Mouse (Mus musculus): ENCODE results near the gene Mettl23.

Mettl23 gene

DNA sequence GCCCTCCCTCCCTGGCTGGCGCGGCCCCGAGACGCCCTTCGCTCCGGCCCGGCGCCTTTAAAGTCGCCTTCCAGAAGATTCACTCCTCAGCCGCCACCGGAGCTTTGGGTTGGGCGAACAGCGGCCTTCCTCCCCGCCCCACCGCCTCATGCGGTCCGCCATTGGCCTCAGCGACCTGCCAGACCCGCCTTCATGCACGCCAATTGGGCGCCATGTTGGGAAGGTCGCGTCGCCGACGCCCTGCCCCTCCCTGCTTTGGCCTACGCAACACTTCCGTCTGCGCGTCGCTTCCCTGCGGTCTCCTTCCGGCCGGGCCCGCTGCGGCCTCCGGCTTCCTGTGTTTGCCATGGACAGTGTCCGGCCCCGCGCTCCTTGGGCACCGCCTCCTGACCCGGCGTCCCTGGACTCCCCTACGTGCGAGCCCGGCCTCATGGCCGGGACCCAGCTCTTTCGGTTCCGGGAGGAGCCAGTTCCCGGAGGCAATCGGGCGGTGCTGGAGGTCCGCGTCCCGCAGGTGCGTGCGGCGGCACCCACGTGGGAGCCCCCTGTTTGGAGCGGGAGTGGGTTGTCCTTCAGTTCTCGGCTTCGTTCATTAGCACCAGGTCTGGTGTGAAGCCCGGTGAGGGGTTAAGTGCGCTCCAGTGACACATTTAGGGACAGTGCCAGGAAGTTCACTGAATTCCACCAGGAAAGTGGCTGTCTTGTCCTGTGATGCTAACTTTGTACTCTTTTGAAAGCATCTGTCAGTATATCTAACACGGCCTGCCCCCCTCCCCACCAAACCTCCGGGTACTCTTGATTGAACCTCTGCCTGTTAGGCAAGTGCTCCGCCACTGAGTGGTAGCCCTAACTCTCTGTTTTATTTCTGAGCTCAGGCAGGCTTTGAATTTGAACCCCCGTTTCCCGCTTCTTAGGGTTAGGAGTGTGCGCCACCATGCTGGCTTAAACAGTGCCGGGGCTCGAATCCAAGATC is at the start of gene Mettl23, which contains the start of gene Jmjd6:
Mettl23 (plus strand) TSS at position 18 of the 973 bp plus-strand sequence.
Jmjd6 (minus strand) TSS at position 189 of the 973 bp plus-strand sequence.
- DNase-seq, result peak; percentile 95

DNA sequence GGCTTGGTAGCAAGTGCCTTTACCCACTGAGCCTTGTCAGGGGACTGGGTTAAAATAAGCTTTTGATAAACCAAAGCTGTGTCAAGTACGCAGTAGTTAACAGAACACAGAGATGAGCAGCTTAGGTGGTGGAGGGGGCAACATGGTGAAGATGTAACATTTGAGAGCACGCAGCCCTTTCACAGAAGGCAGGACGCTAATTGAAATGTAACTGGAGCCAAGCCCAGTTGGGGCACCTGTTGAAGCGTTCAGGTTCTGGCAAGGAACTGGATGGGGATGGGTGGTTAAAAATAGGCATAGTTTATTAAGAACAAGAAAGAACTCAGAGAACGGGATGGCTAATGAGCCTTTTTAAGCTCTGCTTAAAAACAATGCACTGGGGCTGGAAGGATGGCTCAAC is 43.7 kb upstream of the Mettl23 start:
- DNase-seq, result no peak

DNA sequence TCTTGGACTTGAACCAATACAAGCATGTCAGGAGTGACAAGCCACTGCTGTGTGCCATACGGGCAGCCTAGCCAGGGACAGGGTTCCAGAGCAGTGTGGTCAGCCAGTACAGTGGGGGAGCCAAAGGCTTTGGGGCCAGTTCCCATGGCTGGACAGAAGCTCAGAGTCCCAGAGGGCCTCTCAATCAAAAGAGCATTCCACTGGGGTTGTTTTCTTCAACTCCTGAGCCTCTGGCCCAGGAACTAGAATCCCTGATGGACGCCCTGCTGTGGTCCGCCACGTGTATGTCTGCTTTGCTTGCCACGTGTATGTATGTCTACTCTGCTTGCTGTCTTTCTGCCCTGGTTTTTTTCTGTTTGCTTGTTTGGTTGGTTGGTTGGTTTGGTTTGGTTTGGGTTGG is 42.0 kb upstream of the Mettl23 start:
- DNase-seq, result no peak

DNA sequence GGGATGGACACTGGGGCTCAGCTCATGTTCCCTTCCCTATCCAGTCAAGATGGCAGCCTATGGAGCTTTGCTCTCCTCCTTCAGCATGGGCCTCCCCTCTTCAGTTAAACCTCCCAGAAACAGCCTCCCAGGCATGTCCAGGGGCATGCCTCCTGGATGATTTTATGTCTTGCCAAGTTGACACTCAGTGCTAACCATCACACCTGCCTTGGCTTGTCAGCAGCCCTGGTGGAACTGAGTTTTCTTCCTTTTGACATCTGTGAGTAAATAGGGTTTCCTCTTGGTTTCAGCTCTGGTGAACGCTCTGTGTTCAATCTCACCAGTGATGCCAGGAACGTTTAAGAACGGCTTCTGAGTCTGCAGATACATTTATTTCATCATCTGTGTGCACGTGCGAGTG is 40.4 kb upstream of the Mettl23 start:
- no peak for DNase-seq

DNA sequence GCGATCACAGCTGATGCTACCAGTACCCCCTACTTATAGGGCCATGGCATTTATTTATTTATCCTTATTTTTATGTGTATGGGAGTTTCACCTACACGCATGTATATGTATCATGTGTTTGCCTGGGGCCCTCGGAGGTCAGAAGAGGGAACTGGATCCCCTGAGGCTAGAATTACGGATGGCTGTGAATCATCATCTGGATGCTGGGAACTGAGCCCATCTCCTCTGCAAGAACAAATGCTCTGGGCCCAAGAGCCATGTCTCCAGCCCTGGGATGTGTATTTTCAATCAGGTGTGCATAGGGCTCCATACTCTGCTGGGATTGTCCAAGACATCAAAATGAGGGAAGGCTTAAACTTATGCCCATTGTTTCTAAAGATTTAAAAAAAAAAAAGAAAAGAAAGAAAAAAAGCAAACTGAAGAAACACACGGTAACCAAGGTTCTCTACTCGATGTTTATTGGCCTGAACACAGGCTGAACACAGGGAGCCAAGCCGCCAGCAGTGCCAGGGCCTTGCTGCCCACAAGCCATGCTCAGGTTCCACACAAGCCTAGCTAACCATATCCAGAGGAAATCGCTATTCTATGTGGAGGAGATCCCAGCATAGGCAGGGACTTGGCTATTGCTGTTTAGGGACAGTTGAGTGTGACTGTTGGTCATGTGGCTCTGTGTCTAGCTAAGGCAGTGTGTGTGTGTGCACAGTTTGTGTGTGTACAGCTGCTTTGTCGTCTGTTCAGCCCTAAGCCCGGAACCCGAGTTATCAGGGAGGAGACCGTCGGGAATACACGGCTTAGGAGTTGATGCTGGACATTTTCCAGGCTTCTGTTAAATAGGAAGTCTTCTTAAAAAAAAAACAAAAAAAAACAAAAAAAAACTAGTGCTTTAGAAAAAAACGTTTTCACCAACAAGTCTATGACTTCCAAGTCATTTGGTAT is 36.7 kb upstream of the Mettl23 start:
- DNase-seq, result no peak

DNA sequence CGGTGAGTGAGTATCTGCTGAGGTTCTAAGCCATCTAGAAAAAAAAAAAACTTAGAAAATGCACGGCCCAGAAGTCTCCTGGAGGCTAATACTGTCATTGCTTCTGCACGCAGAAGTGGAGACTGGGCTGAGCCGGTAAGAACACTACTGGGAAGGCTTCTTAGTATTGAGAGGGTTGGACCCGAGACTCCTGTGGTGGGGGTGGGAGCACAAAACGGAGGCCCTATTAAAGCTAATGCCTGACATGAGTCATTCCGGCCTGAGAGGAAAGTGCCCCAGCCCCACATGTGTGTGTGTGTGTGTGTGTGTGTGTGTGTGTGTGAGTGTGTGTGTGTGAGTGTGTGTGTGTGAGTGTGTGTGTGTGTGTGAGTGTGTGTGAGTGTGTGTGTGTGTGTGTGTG is 36.0 kb upstream of the Mettl23 start:
- DNase-seq, result no peak

DNA sequence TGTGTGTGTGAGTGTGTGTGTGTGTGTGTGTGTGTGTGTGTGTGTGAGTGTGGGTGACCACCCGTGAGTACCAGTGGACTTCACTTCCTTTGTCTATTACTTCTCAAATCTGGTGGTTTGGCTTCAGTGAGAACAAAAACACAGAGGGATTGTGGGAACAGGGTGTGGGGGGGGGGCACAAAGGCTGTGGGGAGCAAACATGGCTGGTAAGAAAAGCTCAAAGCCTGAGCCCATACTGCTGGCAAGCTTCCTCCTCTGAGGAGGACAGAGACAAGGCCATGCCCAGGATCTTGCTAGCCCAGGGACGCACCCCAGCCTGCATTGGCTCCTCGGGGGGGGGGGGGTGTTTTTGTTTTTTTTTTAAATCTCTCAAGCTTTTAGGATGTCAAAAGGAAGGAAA is 35.6 kb upstream of the Mettl23 start:
- DNase-seq, result no peak

DNA sequence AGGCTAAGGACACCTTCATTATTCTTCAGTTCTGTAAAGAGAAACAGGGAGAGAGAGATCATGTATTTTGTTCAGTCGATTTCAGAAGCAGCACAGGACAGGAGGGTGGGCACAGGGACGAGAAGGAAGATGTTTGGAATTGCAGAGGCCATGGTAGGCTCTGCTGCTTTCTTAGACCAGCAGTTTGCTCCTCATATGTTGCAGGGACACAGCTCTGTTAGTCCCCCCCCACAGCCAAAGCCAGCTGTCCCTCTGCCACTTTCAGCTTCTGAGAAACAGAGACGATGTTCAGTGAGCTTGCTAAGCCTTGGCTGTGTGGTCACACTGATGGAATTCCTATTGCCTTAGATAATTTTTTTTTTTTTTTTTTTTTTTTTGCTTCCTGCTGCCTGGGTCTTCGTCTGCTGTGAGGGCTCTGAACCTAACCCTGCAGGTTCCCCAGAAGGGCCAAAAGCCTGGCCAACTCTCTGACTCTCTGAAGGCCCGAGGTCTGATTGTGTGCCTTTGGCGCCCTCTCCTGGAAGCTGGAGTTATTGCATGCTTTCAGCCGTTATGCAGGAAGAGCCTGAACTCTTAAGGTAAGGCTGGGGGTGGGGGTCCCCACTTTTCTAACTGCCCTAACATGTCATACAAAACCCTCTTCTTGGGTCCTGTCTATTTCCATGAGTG is 35.0 kb upstream of the Mettl23 start:
- DNase-seq, result peak; percentile 87

DNA sequence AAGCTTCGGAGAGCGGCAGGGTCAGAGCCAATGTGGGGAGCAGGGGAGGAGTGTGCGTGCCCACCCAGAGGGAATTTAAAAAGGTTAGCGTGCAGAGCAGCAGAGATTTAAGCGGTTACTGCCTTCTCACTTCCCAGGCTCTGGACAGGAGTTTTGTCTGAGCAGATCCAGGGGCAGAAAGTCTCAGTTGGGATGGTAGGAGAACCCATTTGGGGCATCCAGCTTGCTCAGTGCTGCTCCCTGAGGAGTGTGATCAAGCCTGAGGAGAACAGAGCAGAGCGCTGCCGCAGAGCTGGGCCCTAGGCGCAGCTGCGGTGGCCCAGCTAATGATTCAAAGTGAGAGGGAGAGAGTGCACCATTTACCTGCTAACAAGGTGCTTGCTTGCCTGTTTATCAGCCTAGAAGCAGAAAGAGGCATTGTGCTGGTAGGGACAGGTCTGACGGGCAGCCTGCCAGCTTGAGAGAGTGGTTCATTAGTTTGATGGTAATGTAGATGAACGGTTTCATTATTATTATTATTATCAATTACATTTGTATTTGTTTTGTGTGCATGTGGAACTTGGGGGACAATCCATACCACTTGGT is 34.2 kb upstream of the Mettl23 start:
- no peak for DNase-seq

DNA sequence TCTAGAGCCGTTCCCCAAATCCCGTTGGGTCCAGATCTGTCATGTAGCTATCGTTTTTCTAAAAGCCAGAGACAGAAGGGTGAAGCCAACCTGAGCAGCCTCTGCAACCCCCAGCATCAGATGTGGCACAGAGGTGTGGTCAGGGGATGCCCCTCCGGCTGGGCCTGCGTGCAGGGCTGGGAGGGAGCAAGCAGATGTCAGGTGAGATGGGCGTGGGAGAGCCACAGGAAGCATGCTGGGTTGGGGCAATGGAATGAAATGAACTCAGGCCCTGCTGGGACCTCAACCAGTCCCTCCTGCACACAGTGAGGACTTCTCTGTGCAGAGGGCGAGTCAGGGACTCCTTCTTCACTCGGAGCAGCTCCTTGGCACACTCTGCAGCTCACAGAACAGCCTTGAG is 33.6 kb upstream of the Mettl23 start:
- DNase-seq, result peak; percentile 13

DNA sequence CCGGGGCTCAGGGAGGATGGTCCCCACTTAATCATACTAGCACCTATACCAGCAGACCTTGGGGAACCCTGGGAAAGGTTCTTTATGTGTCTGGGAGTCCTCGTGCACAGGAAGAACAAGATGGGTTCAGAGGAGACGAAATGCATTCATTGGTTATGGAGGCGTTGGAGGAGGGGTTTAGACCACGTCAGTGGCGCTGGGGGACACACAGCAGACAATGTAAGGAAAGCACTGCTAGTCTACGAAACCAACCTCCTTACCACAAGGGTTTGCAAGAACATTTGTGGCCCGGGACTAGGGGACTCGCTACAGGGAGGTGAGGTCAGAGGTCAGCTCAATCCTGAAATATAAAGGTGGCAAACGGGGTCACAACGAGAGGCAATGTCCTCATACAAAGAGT is 32.5 kb upstream of the Mettl23 start:
- DNase-seq, result no peak

DNA sequence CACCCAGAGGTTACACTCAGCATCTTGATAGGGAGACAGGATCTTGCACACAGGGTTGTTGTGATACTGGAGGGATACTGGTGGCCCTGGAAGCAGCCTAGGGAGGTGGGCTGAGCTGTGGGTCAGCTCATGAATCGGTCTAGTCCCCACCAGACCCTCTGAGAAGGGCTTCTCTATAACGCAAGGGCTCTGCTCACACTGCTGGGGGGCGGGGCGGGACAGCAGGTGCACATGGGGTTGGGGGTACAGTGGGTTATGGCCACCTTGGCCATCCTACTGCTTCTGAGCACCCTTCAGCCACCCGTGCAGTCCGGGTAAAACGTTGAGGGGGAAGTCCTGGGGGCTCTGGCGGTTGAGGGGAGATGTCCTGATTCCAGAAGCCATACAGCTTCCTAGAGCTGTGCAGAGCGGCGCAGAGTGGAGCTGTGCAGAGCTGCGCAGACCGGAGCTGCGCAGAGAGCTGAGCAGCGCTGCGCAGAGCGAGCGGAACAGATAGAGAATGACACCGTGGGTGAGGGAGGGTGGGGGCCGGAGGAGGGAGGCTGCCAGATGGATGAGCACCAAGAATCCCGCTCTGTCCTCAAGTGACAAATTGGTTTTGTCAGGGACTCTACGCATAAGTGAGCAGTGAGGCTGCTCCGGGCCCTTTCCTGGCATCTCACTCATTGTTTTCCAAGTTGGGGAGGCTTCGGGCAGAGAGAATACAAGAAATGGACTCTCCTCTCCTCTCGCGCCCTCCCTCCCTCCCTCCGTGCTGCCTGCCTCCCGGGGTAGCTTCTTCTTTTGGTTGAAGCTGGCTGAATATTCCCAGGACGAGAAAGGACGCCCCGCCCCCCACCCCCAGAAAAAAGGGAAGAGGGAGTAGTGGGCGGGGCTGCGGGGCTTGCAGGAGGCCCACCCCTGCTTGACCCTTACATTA is 31.8 kb upstream of the Mettl23 start:
- DNase-seq, result peak; percentile 66

DNA sequence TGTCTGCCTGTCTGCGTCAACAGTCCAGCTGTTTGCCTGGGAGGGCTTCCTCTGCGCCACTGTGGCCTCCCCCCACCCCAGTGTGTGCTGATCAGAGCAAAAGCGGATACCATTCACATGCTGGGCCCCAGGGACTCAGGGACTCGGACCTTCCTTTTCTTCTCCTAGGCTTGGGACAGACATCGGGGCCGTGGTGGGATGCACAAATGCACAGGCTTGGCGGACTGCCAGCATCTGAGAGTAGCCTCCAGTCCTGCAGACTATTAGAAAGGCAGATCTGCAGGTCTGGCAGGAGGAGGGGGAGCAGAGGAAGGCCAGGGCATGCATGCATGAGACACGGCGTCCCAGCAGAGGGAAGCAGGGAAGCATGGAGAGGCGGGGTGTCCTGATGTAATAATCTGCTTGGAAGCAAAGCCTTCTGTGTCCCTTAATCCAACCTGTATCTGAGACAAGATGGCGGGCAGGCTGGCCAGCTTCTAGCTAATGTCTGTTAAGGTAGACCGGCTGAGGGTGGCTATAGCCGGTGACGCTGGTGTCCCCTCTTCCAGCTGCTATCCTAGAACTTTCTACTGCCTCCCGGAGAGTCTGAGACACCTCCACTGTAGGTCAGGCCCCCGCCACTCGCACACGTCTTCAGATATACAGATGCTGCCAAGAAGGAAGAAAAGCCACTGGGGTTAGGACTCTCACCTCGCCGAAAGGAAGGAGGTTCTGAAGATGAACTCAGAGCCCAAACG is 30.1 kb upstream of the Mettl23 start:
- no peak for DNase-seq

DNA sequence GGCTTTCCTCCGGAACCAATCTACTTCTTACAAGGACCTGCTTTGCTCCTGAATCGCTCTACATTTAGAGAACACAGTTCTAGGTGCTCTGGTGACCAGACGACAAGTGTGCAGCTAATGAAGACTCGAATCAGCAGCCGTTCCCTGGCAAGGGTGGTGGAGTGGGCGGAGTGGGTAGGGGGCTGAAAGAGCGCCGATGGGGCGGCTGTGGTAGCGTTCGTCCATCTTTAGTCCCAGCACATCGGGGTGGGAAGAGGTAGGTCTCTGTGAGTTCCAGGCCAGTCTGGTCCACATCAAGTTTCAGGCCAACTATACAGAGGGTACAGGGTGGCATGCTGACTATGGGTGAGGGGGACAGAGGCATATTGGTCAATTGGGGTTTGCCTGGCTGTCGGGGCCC is 29.5 kb upstream of the Mettl23 start:
- no peak for DNase-seq

DNA sequence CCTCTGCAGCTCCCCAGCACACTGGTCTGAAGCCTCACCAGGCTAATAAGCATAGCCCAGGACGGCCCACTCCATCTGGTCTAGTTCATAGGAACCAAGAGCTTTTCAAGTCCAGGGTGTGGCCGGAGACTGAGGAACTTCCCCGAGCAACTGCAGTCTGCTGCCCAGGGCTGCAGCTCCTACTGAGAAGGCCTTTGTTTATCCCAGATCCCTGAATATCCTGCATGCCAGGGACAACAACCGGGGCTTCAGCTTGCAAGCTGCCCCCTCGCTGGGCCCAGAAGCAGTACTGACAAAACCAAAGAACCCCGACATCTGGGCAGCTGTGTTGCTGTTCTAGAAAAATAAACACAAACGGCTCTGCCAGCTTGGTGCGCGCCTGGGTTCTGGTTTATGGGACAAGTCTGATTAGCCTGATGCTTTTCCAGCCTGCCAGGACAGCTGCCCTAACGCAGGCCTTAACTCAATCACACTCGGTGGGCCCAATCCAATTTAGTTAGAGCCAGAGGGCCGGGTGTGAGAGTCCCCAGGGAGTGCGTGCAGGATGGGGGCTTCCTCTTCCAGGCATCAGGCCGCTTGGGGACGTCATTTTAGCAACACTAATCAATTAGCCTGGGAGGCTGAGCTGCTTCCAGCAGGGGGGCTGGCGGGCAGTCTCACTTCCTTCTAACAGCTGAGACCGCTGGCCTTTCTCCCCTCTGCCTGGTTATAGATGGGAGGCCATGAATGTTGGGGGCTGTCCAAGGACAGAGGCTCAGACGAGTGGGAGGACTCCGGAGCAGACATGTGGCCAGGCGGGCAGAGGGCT is 28.8 kb upstream of the Mettl23 start:
- no peak for DNase-seq

DNA sequence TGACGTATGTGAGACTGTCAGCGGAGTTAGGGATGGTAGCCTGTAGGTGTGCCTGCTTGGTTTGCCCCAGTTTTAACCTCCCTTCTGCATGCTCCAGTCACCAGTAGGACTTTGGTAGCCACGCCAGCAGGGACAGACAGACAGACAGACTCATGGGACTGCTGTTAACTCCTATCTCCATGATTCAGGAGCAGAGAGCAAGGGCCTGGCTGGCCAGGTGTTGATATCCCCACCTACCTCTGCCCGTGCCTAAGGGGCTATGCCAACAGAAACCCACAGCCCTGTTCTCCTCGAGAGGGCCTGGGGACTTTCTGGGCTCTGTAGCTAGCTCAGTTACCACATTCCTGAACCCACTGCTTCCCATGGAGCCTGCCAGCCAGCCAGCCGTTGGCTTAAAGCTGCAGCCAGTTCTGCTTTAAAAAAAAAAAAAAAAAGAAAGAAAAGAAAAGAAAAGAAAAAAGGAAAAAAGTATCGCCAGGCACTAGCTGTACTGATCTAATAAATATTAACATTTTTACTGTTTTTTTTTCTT is 28.1 kb upstream of the Mettl23 start:
- DNase-seq, result no peak

DNA sequence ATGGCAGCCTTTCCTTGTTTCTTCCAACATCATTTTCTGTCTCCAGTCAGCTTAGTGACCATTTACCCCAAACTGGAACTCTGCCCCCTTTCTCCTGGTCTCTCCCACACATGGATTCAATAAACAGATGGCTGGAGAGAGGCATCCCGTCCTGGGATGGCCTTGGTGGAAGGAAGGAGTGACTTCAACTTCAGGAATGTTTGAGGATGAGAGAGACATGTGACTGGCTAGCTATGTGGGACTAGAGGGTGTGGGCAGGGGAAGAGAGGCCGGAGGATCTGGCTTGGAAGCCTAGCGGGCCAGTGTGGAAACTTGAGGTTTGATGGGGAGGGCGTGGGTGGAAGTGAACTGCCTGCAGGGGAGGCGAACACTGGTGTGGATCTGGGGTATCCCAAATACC is 26.3 kb upstream of the Mettl23 start:
- DNase-seq, result no peak

DNA sequence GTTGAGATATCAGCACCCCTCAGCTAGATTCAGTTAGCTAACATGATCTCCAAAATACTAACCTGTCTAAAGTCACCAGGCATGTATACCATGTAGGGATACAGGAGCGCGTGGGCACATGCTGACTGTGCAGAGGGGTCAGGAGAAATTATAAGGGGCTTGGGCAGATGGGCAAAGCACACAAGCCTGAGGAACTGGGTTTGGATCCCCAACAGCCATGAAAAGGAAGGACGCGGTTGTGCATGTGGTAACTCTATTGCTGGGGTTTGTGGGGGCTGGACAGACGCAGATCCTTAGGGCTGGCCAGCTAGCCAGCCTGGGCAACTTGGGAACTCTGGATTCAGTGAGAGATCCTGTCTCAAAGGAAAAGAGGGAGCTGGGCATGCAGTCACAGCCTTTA is 25.5 kb upstream of the Mettl23 start:
- no peak for DNase-seq

DNA sequence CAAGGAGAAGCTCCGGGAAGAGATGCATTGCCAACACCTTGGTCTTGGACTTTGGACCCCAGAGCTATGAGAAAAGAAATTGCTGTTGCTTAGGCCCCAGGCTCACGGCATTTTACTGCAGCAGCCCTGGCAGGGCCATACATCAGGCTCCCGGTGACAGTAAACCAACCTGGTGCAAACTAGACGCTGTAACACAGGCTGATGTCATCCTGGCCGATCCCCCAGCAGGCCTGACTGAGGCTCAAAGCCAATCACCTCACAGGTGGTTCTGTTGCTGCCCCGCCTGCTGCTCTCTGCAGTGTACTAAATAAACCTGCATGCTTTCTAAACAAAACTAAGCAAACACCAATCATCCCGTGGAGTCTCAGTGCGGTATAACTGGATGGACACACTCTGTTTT is 24.4 kb upstream of the Mettl23 start:
- DNase-seq, result no peak

Data from cerebellum, adult 8-10 months (tissue).